Mouse (Mus musculus): ENCODE data around the gene Chrng. TPM values are rescaled to one million over a fixed set of nuclear protein-coding genes. Genes with fewer than 3 reads are reported as not detected.

Chrng gene
- total RNA-seq (2015) (not detected in 2 replicates), total RNA-seq (2017) (not detected in 2 replicates)

- ATAC-seq (replicated peaks; ENCODE audit: poor library complexity), result no peak
Measured at GRCm38 (mm10) chr1:87204465-87204864, at the start of gene Chrng. Chrng (plus strand) TSS chr1:87204657.

- no peak for ATAC-seq (replicated peaks; ENCODE audit: poor library complexity)
Measured at GRCm38 (mm10) chr1:87155531-87156198, 48.8 kb upstream of the Chrng start.

GRCm38 (mm10) chr1:87156199-87156587 is 48.3 kb upstream of the Chrng start, which contains the start of gene Ecel1:
Ecel1 (minus strand) TSS chr1:87156521.
- ATAC-seq (replicated peaks; ENCODE audit: poor library complexity), result no peak

GRCm38 (mm10) chr1:87159396-87159795 is 45.1 kb upstream of the Chrng start:
- ATAC-seq (replicated peaks; ENCODE audit: poor library complexity), result no peak

- no peak for ATAC-seq (replicated peaks; ENCODE audit: poor library complexity)
Measured at GRCm38 (mm10) chr1:87164164-87164795, 40.2 kb upstream of the Chrng start.

- ATAC-seq (replicated peaks; ENCODE audit: poor library complexity), result no peak
Measured at GRCm38 (mm10) chr1:87164796-87165184, 39.7 kb upstream of the Chrng start.

GRCm38 (mm10) chr1:87170458-87170857 is 34.0 kb upstream of the Chrng start:
- no peak for ATAC-seq (replicated peaks; ENCODE audit: poor library complexity)

- no peak for ATAC-seq (replicated peaks; ENCODE audit: poor library complexity)
Measured at GRCm38 (mm10) chr1:87171312-87171711, 33.1 kb upstream of the Chrng start.

- ATAC-seq (replicated peaks; ENCODE audit: poor library complexity), result no peak
Measured at GRCm38 (mm10) chr1:87172316-87172715, 32.1 kb upstream of the Chrng start.

GRCm38 (mm10) chr1:87174006-87174955 is 30.2 kb upstream of the Chrng start:
- peak; percentile 82 for ATAC-seq (replicated peaks; ENCODE audit: poor library complexity)

GRCm38 (mm10) chr1:87175852-87176292 is 28.6 kb upstream of the Chrng start:
- peak; percentile 81 for ATAC-seq (replicated peaks; ENCODE audit: poor library complexity)

GRCm38 (mm10) chr1:87180896-87181295 is 23.6 kb upstream of the Chrng start:
- 0 out of 2 replicates have a peak, but pooled peaks have one; percentile 15 for ATAC-seq (replicated peaks; ENCODE audit: poor library complexity)

GRCm38 (mm10) chr1:87183013-87183412 is 21.4 kb upstream of the Chrng start, which contains the start of gene Prss56:
Prss56 (plus strand) TSS chr1:87183313.
- no peak for ATAC-seq (replicated peaks; ENCODE audit: poor library complexity)

- ATAC-seq (replicated peaks; ENCODE audit: poor library complexity), result no peak
Measured at GRCm38 (mm10) chr1:87183998-87184750, 20.3 kb upstream of the Chrng start.

GRCm38 (mm10) chr1:87184751-87185139 is 19.7 kb upstream of the Chrng start:
- ATAC-seq (replicated peaks; ENCODE audit: poor library complexity), result peak; percentile 58

GRCm38 (mm10) chr1:87185526-87185925 is 18.9 kb upstream of the Chrng start:
- ATAC-seq (replicated peaks; ENCODE audit: poor library complexity), result no peak

GRCm38 (mm10) chr1:87186261-87187036 is 18.0 kb upstream of the Chrng start:
- ATAC-seq (replicated peaks; ENCODE audit: poor library complexity), result no peak

GRCm38 (mm10) chr1:87187037-87187355 is 17.5 kb upstream of the Chrng start:
- peak; percentile 64 for ATAC-seq (replicated peaks; ENCODE audit: poor library complexity)

GRCm38 (mm10) chr1:87190429-87190828 is 14.0 kb upstream of the Chrng start, which contains the start of gene Chrnd:
Chrnd (plus strand) TSS chr1:87190607.
- ATAC-seq (replicated peaks; ENCODE audit: poor library complexity), result no peak; the same call in 1 of the 2 replicates

GRCm38 (mm10) chr1:87197296-87197695 is 7.2 kb upstream of the Chrng start:
- ATAC-seq (replicated peaks; ENCODE audit: poor library complexity), result no peak
